Mouse (Mus musculus): ENCODE results near the gene Gm20388. TPM values are rescaled to one million over a fixed set of nuclear protein-coding genes. Genes with fewer than 3 reads are reported as not detected.

Gm20388 gene
- polyA plus RNA-seq, 1 experiment = 10.6 TPM

- H3K27ac ChIP-seq (ENCODE audit: control insufficient read depth, insufficient read depth, low read depth, low read length, poor library complexity) = no peak overlapping the region
- H3K4me1 ChIP-seq (ENCODE audit: control insufficient read depth, insufficient read depth, low read length) = no peaks in the 10 kb centered on the region; the same call in 1 of the 2 replicates
- 12% methylated on average over 5 of the region's 5 CpGs for WGBS
- no peak overlapping the region for H3K4me3 ChIP-seq (replicated peaks; ENCODE audit: control insufficient read depth, low read depth, low read length)
- TF ChIP-seq POLR2A (IDR thresholded peaks at IDR 0.05; ENCODE audit: borderline replicate concordance, control insufficient read depth, low read depth, low read length) (no peak), CTCF (IDR thresholded peaks at IDR 0.05; ENCODE audit: control insufficient read depth, insufficient read depth, low read length) (no peak)
These were observed 3839.6 kb downstream of the Gm20388 start for GRCm38 (mm10) chr8:123750171-123750693.

- H3K4me3 ChIP-seq (replicated peaks; ENCODE audit: control insufficient read depth, low read depth, low read length) = no peak overlapping the region
These were observed 3842.3 kb downstream of the Gm20388 start for GRCm38 (mm10) chr8:123752773-123753468.

GRCm38 (mm10) chr8:123753604-123754375 is 3843.1 kb downstream of the Gm20388 start:
- Histone ChIP-seq H3K27ac (ENCODE audit: control insufficient read depth, insufficient read depth, low read depth, low read length, poor library complexity) (no peak overlapping the region), H3K4me3 (replicated peaks; ENCODE audit: control insufficient read depth, low read depth, low read length) (no peak overlapping the region), H3K4me1 (ENCODE audit: control insufficient read depth, insufficient read depth, low read length) (no peaks in the 10 kb centered on the region; the same call in 1 of the 2 replicates)
- 29% methylated on average over 18 of the region's 18 CpGs for WGBS
- TF ChIP-seq POLR2A (IDR thresholded peaks at IDR 0.05; ENCODE audit: borderline replicate concordance, control insufficient read depth, low read depth, low read length) = no peak
- TF ChIP-seq CTCF (IDR thresholded peaks at IDR 0.05; ENCODE audit: control insufficient read depth, insufficient read depth, low read length) = no peak

More at GRCm38 (mm10) chr8:123752773-123753468, 3842.3 kb downstream of the Gm20388 start:
- H3K27ac ChIP-seq (ENCODE audit: control insufficient read depth, insufficient read depth, low read depth, low read length, poor library complexity) = no peak overlapping the region
- H3K4me1 ChIP-seq (ENCODE audit: control insufficient read depth, insufficient read depth, low read length) = no peaks in the 10 kb centered on the region; the same call in 1 of the 2 replicates
- WGBS = 81% methylated on average over 13 of the region's 13 CpGs
- no peak for TF ChIP-seq CTCF (IDR thresholded peaks at IDR 0.05; ENCODE audit: control insufficient read depth, insufficient read depth, low read length)
- TF ChIP-seq POLR2A (IDR thresholded peaks at IDR 0.05; ENCODE audit: borderline replicate concordance, control insufficient read depth, low read depth, low read length) = no peak

GRCm38 (mm10) chr8:123754538-123755431 is 3844.1 kb downstream of the Gm20388 start:
- no peaks in the 10 kb centered on the region; the same call in 1 of the 2 replicates for H3K4me1 ChIP-seq (ENCODE audit: control insufficient read depth, insufficient read depth, low read length)
- WGBS = 65% methylated on average over 13 of the region's 13 CpGs
- no peak overlapping the region for H3K27ac ChIP-seq (ENCODE audit: control insufficient read depth, insufficient read depth, low read depth, low read length, poor library complexity)
- no peak for TF ChIP-seq POLR2A (IDR thresholded peaks at IDR 0.05; ENCODE audit: borderline replicate concordance, control insufficient read depth, low read depth, low read length)
- TF ChIP-seq CTCF (IDR thresholded peaks at IDR 0.05; ENCODE audit: control insufficient read depth, insufficient read depth, low read length) = no peak
- H3K4me3 ChIP-seq (replicated peaks; ENCODE audit: control insufficient read depth, low read depth, low read length) = no peak overlapping the region

- H3K4me3 ChIP-seq (replicated peaks; ENCODE audit: control insufficient read depth, low read depth, low read length) = no peak overlapping the region
- no peak overlapping the region for H3K27ac ChIP-seq (ENCODE audit: control insufficient read depth, insufficient read depth, low read depth, low read length, poor library complexity)
- 79% methylated on average over 8 of the region's 8 CpGs for WGBS
- TF ChIP-seq CTCF (IDR thresholded peaks at IDR 0.05; ENCODE audit: control insufficient read depth, insufficient read depth, low read length) = no peak
- no peak for TF ChIP-seq POLR2A (IDR thresholded peaks at IDR 0.05; ENCODE audit: borderline replicate concordance, control insufficient read depth, low read depth, low read length)
- H3K4me1 ChIP-seq (ENCODE audit: control insufficient read depth, insufficient read depth, low read length) = no peaks in the 10 kb centered on the region
These were observed 3846.3 kb downstream of the Gm20388 start for GRCm38 (mm10) chr8:123756901-123757300.

- no peak for TF ChIP-seq CTCF (IDR thresholded peaks at IDR 0.05; ENCODE audit: control insufficient read depth, insufficient read depth, low read length)
- TF ChIP-seq POLR2A (IDR thresholded peaks at IDR 0.05; ENCODE audit: borderline replicate concordance, control insufficient read depth, low read depth, low read length) = no peak
- no peak overlapping the region for H3K4me3 ChIP-seq (replicated peaks; ENCODE audit: control insufficient read depth, low read depth, low read length)
- no peak overlapping the region for H3K27ac ChIP-seq (ENCODE audit: control insufficient read depth, insufficient read depth, low read depth, low read length, poor library complexity)
- WGBS = 63% methylated on average over 1 of the region's 1 CpGs
- H3K4me1 ChIP-seq (ENCODE audit: control insufficient read depth, insufficient read depth, low read length) = no peaks in the 10 kb centered on the region
These were observed 3848.3 kb downstream of the Gm20388 start for GRCm38 (mm10) chr8:123758935-123759334.

- TF ChIP-seq CTCF (IDR thresholded peaks at IDR 0.05; ENCODE audit: control insufficient read depth, insufficient read depth, low read length) (no peak), POLR2A (IDR thresholded peaks at IDR 0.05; ENCODE audit: borderline replicate concordance, control insufficient read depth, low read depth, low read length) (no peak)
- no peaks in the 10 kb centered on the region for H3K4me1 ChIP-seq (ENCODE audit: control insufficient read depth, insufficient read depth, low read length)
- no peak overlapping the region for H3K27ac ChIP-seq (ENCODE audit: control insufficient read depth, insufficient read depth, low read depth, low read length, poor library complexity)
- 44% methylated on average over 10 of the region's 10 CpGs for WGBS
- no peak overlapping the region for H3K4me3 ChIP-seq (replicated peaks; ENCODE audit: control insufficient read depth, low read depth, low read length)
These were observed 3849.3 kb downstream of the Gm20388 start for GRCm38 (mm10) chr8:123759933-123760332.

All from bone marrow, adult 2 months (tissue).